In genomic region chr2:180051986-180052733, GRCm38 (mm10) we compare ENCODE assay signal across 11 mouse cellular contexts. TPM values are rescaled to one million over a fixed set of nuclear protein-coding genes. Genes with fewer than 3 reads are reported as not detected.
DNase-seq lines count a peak whose midpoint lies in the region; ATAC-seq lines count a peak whose summit lies in the region.
"Had no signal": no experiment of that assay in that cellular context is flagged by ENCODE, and none has a peak within 500 bp of the region (broad histone marks: within the 10 kb centered on the region; RNA-seq: fewer than 3 reads in every experiment).

No protein-coding gene starts in this region.

- no peak overlapping the region for H3K4me2 ChIP-seq in forebrain, embryonic 11.5 days (ENCODE audit: low read depth, low read length, severe bottlenecking)
- no peak overlapping the region for H3K4me2 ChIP-seq in forebrain, embryonic 16.5 days (ENCODE audit: low read length)
- H3K4me2 ChIP-seq in midbrain, embryonic 14.5 days (ENCODE audit: low read length), result no peak overlapping the region
- H3K4me2 ChIP-seq: heart, embryonic 13.5 days; lung, embryonic 15.5 days; stomach, embryonic 15.5 days had no signal

- ATAC-seq in forebrain, embryonic 11.5 days (replicated peaks; ENCODE audit: low FRiP score), result 0 out of 2 replicates have a peak, but pooled peaks have one; percentile 42
- ATAC-seq in forebrain, embryonic 16.5 days, result no peak
- no peak; the same call in 1 of the 2 replicates for ATAC-seq in midbrain, embryonic 14.5 days (ENCODE audit: low FRiP score, low TSS enrichment)
- 0 out of 2 replicates have a peak, but pooled peaks have one; percentile 16 for ATAC-seq in erythroid progenitor cell, adult 5-6 weeks (replicated peaks; ENCODE audit: low FRiP score, poor library complexity, severe bottlenecking)
- no peak for ATAC-seq in monocyte, adult 5-6 weeks (replicated peaks; ENCODE audit: insufficient number of reproducible peaks, low FRiP score, low TSS enrichment, poor library complexity, severe bottlenecking)

- H3K36me3 ChIP-seq in forebrain, embryonic 11.5 days (ENCODE audit: control insufficient read depth, insufficient read depth, low read length), result peaks cover 7% of the 10 kb centered on the region
- H3K36me3 ChIP-seq in forebrain, embryonic 16.5 days (ENCODE audit: control insufficient read depth, insufficient read depth), result peaks cover 26% of the 10 kb centered on the region
- peaks cover 65% of the 10 kb centered on the region for H3K36me3 ChIP-seq in midbrain, embryonic 10.5 days
- H3K36me3 ChIP-seq in midbrain, embryonic 14.5 days (ENCODE audit: control insufficient read depth, insufficient read depth, low read length), result peaks cover 50% of the 10 kb centered on the region

- no peaks in the 10 kb centered on the region for H3K4me1 ChIP-seq in forebrain, embryonic 11.5 days (replicated peaks; ENCODE audit: control insufficient read depth, insufficient read depth, low read length)
- peaks cover 5% of the 10 kb centered on the region; the same call in 1 of the 2 replicates for H3K4me1 ChIP-seq in forebrain, embryonic 16.5 days (replicated peaks; ENCODE audit: control insufficient read depth, insufficient read depth, low read length)
- H3K4me1 ChIP-seq in midbrain, embryonic 10.5 days, result no peaks in the 10 kb centered on the region
- H3K4me1 ChIP-seq in midbrain, embryonic 14.5 days (ENCODE audit: control insufficient read depth, insufficient read depth, low read length), result no peaks in the 10 kb centered on the region
- H3K4me1 ChIP-seq: lung, embryonic 15.5 days; stomach, embryonic 15.5 days had no signal

- H3K27ac ChIP-seq in forebrain, embryonic 11.5 days (ENCODE audit: low read depth, low read length), result no peak overlapping the region
- H3K27ac ChIP-seq in forebrain, embryonic 16.5 days (ENCODE audit: low read length), result no peak overlapping the region
- 0 out of 2 replicates have a peak overlapping the region, but pooled peaks have one; percentile 52 for H3K27ac ChIP-seq in midbrain, embryonic 10.5 days (replicated peaks)
- no peak overlapping the region for H3K27ac ChIP-seq in midbrain, embryonic 14.5 days (replicated peaks; ENCODE audit: low read depth, low read length)
- H3K27ac ChIP-seq: heart, embryonic 13.5 days; lung, embryonic 15.5 days; stomach, embryonic 15.5 days had no signal

- no peak overlapping the region for H3K4me3 ChIP-seq in forebrain, embryonic 11.5 days (ENCODE audit: low read depth, low read length)
- H3K4me3 ChIP-seq in forebrain, embryonic 16.5 days (replicated peaks; ENCODE audit: low read length), result no peak overlapping the region
- no peak overlapping the region for H3K4me3 ChIP-seq in midbrain, embryonic 10.5 days
- H3K4me3 ChIP-seq in midbrain, embryonic 14.5 days (replicated peaks; ENCODE audit: low read depth, low read length), result no peak overlapping the region
- H3K4me3 ChIP-seq: heart, embryonic 13.5 days; lung, embryonic 15.5 days; stomach, embryonic 15.5 days had no signal

- H3K27me3 ChIP-seq in forebrain, embryonic 11.5 days (ENCODE audit: control insufficient read depth, insufficient read depth, low read length), result no peaks in the 10 kb centered on the region
- H3K27me3 ChIP-seq in forebrain, embryonic 16.5 days (replicated peaks; ENCODE audit: control insufficient read depth, insufficient read depth, low read length), result no peaks in the 10 kb centered on the region
- no peaks in the 10 kb centered on the region for H3K27me3 ChIP-seq in midbrain, embryonic 10.5 days (ENCODE audit: low read depth, poor library complexity, severe bottlenecking)
- H3K27me3 ChIP-seq in midbrain, embryonic 14.5 days (ENCODE audit: control insufficient read depth, insufficient read depth, low read length), result no peaks in the 10 kb centered on the region
- H3K27me3 ChIP-seq: heart, embryonic 13.5 days; lung, embryonic 15.5 days; stomach, embryonic 15.5 days had no signal

- no peaks in the 10 kb centered on the region for H3K9me3 ChIP-seq in forebrain, embryonic 11.5 days (ENCODE audit: control insufficient read depth, low read length)
- no peaks in the 10 kb centered on the region for H3K9me3 ChIP-seq in forebrain, embryonic 16.5 days (ENCODE audit: control insufficient read depth, low read length)
- no peaks in the 10 kb centered on the region; the same call in 1 of the 2 replicates for H3K9me3 ChIP-seq in midbrain, embryonic 10.5 days (replicated peaks)
- H3K9me3 ChIP-seq in midbrain, embryonic 14.5 days (ENCODE audit: control insufficient read depth, low read length), result no peaks in the 10 kb centered on the region
- H3K9me3 ChIP-seq: heart, embryonic 13.5 days; lung, embryonic 15.5 days; stomach, embryonic 15.5 days had no signal

- 93% methylated on average over 14 of the region's 14 CpGs for WGBS in forebrain, embryonic 11.5 days
- 86% methylated on average over 14 of the region's 14 CpGs for WGBS in forebrain, embryonic 16.5 days
- 91% methylated on average over 14 of the region's 14 CpGs for WGBS in midbrain, embryonic 10.5 days
- WGBS in midbrain, embryonic 14.5 days, result 92% methylated on average over 14 of the region's 14 CpGs

- no peak for DNase-seq in forebrain, embryonic 11.5 days (ENCODE audit: low spot score)
- DNase-seq in midbrain, embryonic 10.5 days (ENCODE audit: low spot score), result no peak
- DNase-seq in midbrain, embryonic 14.5 days, result no peak
- DNase-seq in retina, embryonic 14.5 days (ENCODE audit: low spot score), result peak; percentile 57
- DNase-seq in right cerebral cortex, postnatal 14 days, result no peak

- no peak overlapping the region for H3K9ac ChIP-seq in forebrain, embryonic 11.5 days (ENCODE audit: low read length)
- no peak overlapping the region for H3K9ac ChIP-seq in forebrain, embryonic 16.5 days (replicated peaks; ENCODE audit: low read depth, low read length)
- H3K9ac ChIP-seq in midbrain, embryonic 14.5 days (replicated peaks; ENCODE audit: low read length), result no peak overlapping the region
- H3K9ac ChIP-seq: heart, embryonic 13.5 days; lung, embryonic 15.5 days; stomach, embryonic 15.5 days had no signal

RNA-seq across cellular contexts. Expression of gene Ss18l1, which starts 9.9 kb away (rescaled TPM):
- 16.8 and 17.8 TPM in 2 replicates for polyA plus RNA-seq in forebrain, embryonic 11.5 days (2014; fragmentation: Nextera tagmentation; extraction: Ambion mirVana)
- 70.1 and 73.5 TPM in 2 replicates for polyA plus RNA-seq in forebrain, embryonic 16.5 days (2015; fragmentation: Nextera tagmentation; extraction: Ambion mirVana)
- 8.6 and 14.6 TPM in 2 replicates for polyA plus RNA-seq in midbrain, embryonic 10.5 days (2016; fragmentation: Nextera tagmentation; extraction: Ambion mirVana)
- polyA plus RNA-seq in midbrain, embryonic 14.5 days (2014; fragmentation: Nextera tagmentation; extraction: Ambion mirVana), result 61.4 and 62.7 TPM in 2 replicates
- 0.36 TPM in 1 of 2 replicates, not detected in the other for total RNA-seq in erythroid progenitor cell, adult 5-6 weeks (2015; ENCODE audit: low replicate concordance)
- total RNA-seq in erythroid progenitor cell, adult 5-6 weeks (2017; ENCODE audit: low replicate concordance), result 0.13 and 0.68 TPM in 2 replicates
- total RNA-seq in monocyte, adult 5-6 weeks (2017), result 3.4 to 5.8 TPM (median 5.0 TPM) in 3 replicates

RNA-seq across cellular contexts. Expression of gene Psma7, which starts 9.9 kb away (rescaled TPM):
- polyA plus RNA-seq in forebrain, embryonic 11.5 days (2014; fragmentation: Nextera tagmentation; extraction: Ambion mirVana), result 681 and 714 TPM in 2 replicates
- polyA plus RNA-seq in forebrain, embryonic 16.5 days (2015; fragmentation: Nextera tagmentation; extraction: Ambion mirVana), result 537 and 590 TPM in 2 replicates
- polyA plus RNA-seq in midbrain, embryonic 10.5 days (2016; fragmentation: Nextera tagmentation; extraction: Ambion mirVana), result 784 and 855 TPM in 2 replicates
- polyA plus RNA-seq in midbrain, embryonic 14.5 days (2014; fragmentation: Nextera tagmentation; extraction: Ambion mirVana), result 579 and 610 TPM in 2 replicates
- total RNA-seq in erythroid progenitor cell, adult 5-6 weeks (2015; ENCODE audit: low replicate concordance), result 54.1 and 65.2 TPM in 2 replicates
- total RNA-seq in erythroid progenitor cell, adult 5-6 weeks (2017; ENCODE audit: low replicate concordance), result 69.1 and 112 TPM in 2 replicates
- 280 to 356 TPM (median 293 TPM) in 3 replicates for total RNA-seq in monocyte, adult 5-6 weeks (2017)

RNA-seq across cellular contexts. Expression of gene Mtg2, which starts 18.2 kb away (rescaled TPM):
- polyA plus RNA-seq in forebrain, embryonic 11.5 days (2014; fragmentation: Nextera tagmentation; extraction: Ambion mirVana), result 32.3 and 34.8 TPM in 2 replicates
- polyA plus RNA-seq in forebrain, embryonic 16.5 days (2015; fragmentation: Nextera tagmentation; extraction: Ambion mirVana), result 33.5 and 38.1 TPM in 2 replicates
- polyA plus RNA-seq in midbrain, embryonic 10.5 days (2016; fragmentation: Nextera tagmentation; extraction: Ambion mirVana), result 33.2 and 37.9 TPM in 2 replicates
- polyA plus RNA-seq in midbrain, embryonic 14.5 days (2014; fragmentation: Nextera tagmentation; extraction: Ambion mirVana), result 32.2 and 35.4 TPM in 2 replicates
- 1.3 TPM in 1 of 2 replicates, not detected in the other for total RNA-seq in erythroid progenitor cell, adult 5-6 weeks (2015; ENCODE audit: low replicate concordance)
- 2.6 and 4.9 TPM in 2 replicates for total RNA-seq in erythroid progenitor cell, adult 5-6 weeks (2017; ENCODE audit: low replicate concordance)
- 13.7 to 21.6 TPM (median 15.9 TPM) in 3 replicates for total RNA-seq in monocyte, adult 5-6 weeks (2017)

RNA-seq across cellular contexts. Expression of gene Lsm14b, which starts 27.4 kb away (rescaled TPM):
- polyA plus RNA-seq in forebrain, embryonic 11.5 days (2014; fragmentation: Nextera tagmentation; extraction: Ambion mirVana), result 7.5 and 8.9 TPM in 2 replicates
- 23.8 and 26.1 TPM in 2 replicates for polyA plus RNA-seq in forebrain, embryonic 16.5 days (2015; fragmentation: Nextera tagmentation; extraction: Ambion mirVana)
- polyA plus RNA-seq in midbrain, embryonic 10.5 days (2016; fragmentation: Nextera tagmentation; extraction: Ambion mirVana), result 9.4 and 10.4 TPM in 2 replicates
- polyA plus RNA-seq in midbrain, embryonic 14.5 days (2014; fragmentation: Nextera tagmentation; extraction: Ambion mirVana), result 21.2 and 35.9 TPM in 2 replicates
- total RNA-seq in erythroid progenitor cell, adult 5-6 weeks (2015; ENCODE audit: low replicate concordance), result 6.5 and 7.1 TPM in 2 replicates
- 5.7 and 11.3 TPM in 2 replicates for total RNA-seq in erythroid progenitor cell, adult 5-6 weeks (2017; ENCODE audit: low replicate concordance)
- total RNA-seq in monocyte, adult 5-6 weeks (2017), result 38.6 to 53.9 TPM (median 53.4 TPM) in 3 replicates

RNA-seq across cellular contexts. Expression of gene Hrh3, which starts 52.1 kb away (rescaled TPM):
- 0.95 and 1.1 TPM in 2 replicates for polyA plus RNA-seq in forebrain, embryonic 11.5 days (2014; fragmentation: Nextera tagmentation; extraction: Ambion mirVana)
- polyA plus RNA-seq in forebrain, embryonic 16.5 days (2015; fragmentation: Nextera tagmentation; extraction: Ambion mirVana), result 1.8 and 2.4 TPM in 2 replicates
- polyA plus RNA-seq in midbrain, embryonic 10.5 days (2016; fragmentation: Nextera tagmentation; extraction: Ambion mirVana), result 1.2 and 2.7 TPM in 2 replicates
- 2.7 and 3.8 TPM in 2 replicates for polyA plus RNA-seq in midbrain, embryonic 14.5 days (2014; fragmentation: Nextera tagmentation; extraction: Ambion mirVana)
- not detected in 2 replicates for total RNA-seq in erythroid progenitor cell, adult 5-6 weeks (2015; ENCODE audit: low replicate concordance)
- not detected in 2 replicates for total RNA-seq in erythroid progenitor cell, adult 5-6 weeks (2017; ENCODE audit: low replicate concordance)
- not detected in 3 replicates for total RNA-seq in monocyte, adult 5-6 weeks (2017)
- polyA plus RNA-seq: heart, embryonic 13.5 days; lung, embryonic 15.5 days had no signal

Comparison
In these comparisons a context has a peak if more than half of its experiments do, and no peak if none do; other contexts are left out.
1. ATAC-seq: peak in forebrain, embryonic 11.5 days (single experiment) and erythroid progenitor cell, adult 5-6 weeks (single experiment); none in forebrain, embryonic 16.5 days (single experiment), midbrain, embryonic 14.5 days (single experiment) and monocyte, adult 5-6 weeks (single experiment).